Mouse (Mus musculus) small intestine, adult 2 months (tissue): ENCODE results near the gene Pym1.

ENCODE experiments used
- CTCF ChIP-seq: fragments of 200-500 bp; IDR thresholded peaks from 2 replicates; pipeline ENCODE4 v1.5.1; 2012; ENCODE audit warnings: low read depth, mild to moderate bottlenecking, control low read depth, inconsistent platforms, low read length, moderate library complexity, mixed read lengths; ENCODE audit not compliant: insufficient replicate concordance, insufficient read length; ENCODE audit errors: extremely low read depth
- POLR2A ChIP-seq: fragments of 200-500 bp; IDR thresholded peaks from 2 replicates; pipeline ENCODE4 v1.6.1; 2012; ENCODE audit warnings: low read depth, mild to moderate bottlenecking, control low read depth, inconsistent platforms, low read length, moderate library complexity

DNA sequence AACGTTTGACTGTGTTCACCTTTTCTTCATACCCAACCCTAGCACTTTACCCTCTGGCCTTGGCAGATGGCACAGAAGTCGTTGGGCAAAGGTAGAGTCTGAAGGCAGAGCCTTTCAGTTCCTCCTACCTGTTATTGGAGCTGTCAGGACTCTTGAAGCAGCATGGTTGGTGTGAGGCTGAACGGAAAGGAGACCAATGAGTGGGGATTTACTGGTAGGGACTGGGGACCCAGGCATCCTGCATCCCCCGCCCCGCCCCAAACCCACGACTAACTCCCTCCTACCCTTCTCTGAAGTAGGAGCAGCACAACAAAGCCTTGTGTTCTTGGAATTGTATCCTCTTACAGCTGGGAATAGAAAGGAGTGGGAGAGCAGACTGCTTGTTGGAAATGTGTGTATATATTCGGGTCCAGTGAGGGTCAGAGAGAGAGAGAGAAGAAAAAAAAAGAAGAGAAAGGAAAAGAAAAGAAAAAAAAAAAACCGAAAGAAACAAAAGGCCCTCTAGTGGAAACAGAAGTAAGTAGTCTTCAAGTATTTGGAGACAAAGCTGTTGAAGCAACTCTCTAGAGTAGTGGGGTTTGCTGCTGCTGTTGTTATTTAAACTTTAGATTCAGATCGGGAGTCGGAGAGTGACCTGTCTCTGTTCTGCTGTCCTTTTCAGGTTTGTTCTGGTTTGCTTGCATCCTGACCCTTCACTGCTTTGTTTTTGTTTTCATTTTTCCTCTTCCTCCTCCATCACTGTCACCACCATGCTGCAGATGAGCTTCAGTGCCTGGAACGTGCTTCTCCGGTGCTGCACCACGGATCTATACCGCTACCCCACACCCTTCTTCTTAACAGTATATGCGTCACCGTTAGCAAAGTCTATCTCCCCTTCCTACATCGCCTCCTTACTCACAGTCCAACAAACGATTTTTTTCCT is 2.7 kb upstream of the Pym1 start, which contains the start of gene Dgka:
- TF ChIP-seq CTCF = no peak; the same call in 1 of the 2 replicates
- peak; percentile 49; the same call in 1 of the 2 replicates for TF ChIP-seq POLR2A
